Mouse (Mus musculus) kidney, postnatal 14 days (tissue): ENCODE data around the gene Gm614.
A peak's percentile ranks its signal among the peaks of the same experiment; 100 is the strongest.

ENCODE experiments used
- DNase-seq: peaks from one replicate; pipeline ENCODE4 v3.0.0; 2022; ENCODE audit warnings: mixed read lengths

The Gm614 gene

DNA sequence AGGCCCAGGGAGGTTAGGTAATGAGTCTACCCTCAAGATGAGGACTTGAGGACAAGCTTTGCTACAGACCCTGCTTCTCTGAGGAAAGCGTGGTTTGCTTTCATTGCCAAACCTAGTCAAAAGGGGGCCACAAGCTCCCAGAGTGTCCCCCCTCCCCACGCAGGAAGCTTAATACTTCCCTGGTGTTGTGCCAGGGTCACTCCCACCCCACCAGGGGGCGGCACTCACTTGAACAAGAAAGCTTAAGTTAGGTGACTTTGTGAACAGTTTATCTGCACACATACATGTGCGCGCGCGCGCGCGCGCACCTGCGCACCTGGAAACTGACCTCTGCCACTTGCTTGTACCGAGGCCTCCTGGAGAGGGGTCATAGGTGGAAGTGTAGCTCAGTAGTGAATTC is 7.2 kb downstream of the Gm614 start:
- peak; percentile 12 for DNase-seq

GRCm38 (mm10) chrX:101254740-101255139 is 9.1 kb downstream of the Gm614 start:
- no peak for DNase-seq

DNA sequence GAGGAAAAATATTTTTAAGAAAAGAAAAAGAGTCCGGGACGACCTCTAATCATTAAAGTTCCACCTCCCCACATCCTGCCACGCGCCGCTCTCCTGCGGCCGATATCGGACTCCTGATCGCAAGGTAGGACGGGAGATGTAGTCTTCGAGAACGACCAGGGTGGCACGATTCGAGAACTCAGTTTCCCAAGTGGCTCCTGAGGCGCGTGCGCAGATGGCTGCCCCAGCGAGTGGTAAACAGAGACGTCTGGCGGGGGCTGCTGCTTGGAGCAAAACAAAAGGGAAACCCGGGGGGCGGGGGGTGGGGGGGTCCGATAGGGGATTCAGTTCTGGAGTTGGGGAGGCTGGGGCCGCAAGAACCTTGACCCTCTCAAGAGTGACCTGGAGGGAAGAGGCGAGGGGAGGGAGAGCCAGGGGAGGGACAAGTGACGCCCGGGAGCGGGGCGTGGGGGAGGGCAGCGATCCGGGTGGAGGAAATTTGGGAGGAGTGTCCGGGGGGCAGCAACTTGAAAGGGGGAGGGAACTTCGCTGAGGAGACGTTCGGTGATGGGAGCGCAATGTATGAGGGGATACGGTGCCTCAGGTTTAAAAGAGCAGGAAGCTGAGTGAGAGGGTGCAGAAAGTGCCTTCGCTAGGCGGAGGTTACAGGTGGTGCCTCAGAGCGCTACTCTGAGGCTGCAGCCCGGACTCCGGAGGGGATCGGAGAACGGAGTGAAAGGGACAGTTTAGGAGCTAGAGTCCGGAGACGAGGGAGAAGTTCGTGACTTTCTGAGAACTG is 9.7 kb downstream of the Gm614 start, which contains the start of gene Foxo4:
Gene Foxo4, plus strand, starts transcription at position 577 of the 778 bp plus-strand sequence.
- DNase-seq = peak; percentile 93

DNA sequence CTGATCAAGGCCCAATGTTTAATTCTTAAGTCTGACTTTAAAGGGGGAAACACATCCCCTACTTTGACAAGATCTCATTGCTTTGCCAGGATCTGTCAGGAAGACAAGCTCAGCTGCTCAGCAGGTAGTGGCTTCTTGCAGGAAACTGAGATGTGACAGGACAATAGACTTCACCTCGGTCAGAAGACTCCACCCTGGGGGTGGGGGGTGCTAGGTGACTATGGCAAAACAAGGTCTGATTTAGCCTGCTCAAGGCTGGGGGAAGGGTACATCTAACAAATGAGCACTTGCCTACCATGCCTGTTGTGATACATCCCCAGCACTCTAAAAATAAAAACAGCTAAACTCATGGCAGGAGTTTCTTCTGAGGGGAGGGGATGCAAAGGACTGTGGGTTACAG is 18.8 kb downstream of the Gm614 start:
- DNase-seq = no peak

DNA sequence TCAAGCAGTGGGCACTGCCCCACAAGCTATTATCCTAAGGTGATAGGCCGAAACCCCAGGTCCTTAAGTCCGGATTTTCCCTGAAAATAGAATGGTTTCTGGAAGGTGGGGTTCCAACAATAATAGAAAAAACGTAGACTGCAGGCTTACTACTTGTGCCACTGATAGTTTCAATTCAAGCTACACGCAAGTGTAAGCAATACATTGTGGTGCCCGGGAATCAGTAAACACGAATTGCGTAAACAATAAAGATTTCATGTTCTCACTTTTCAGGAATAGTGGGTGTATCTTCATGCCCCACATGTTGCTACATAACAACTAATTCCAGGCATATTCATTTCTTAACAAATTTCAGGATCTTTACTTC is 41.0 kb downstream of the Gm614 start:
- DNase-seq = no peak

GRCm38 (mm10) chrX:101221834-101222795 is 41.7 kb downstream of the Gm614 start, which contains the start of gene Snx12:
TSS of gene Snx12 (minus strand) at chrX:101222563.
- peak; percentile 93 for DNase-seq
